Mouse (Mus musculus) stomach, postnatal 0 days (tissue): ENCODE data around the gene Frat2. TPM values are rescaled to one million over a fixed set of nuclear protein-coding genes. Genes with fewer than 3 reads are reported as not detected.
A peak's percentile ranks its signal among the peaks of the same experiment; 100 is the strongest.

Experiments used
- ATAC-seq: fragments of 200-750 bp; cut with Nextera tagmentation; 2 replicates; pipeline ENCODE4 v1.8.0; 2017; ENCODE audit not compliant: low FRiP score, low TSS enrichment
- DNase-seq: peaks from one replicate; pipeline ENCODE4 v3.0.0-alpha.2; 2016; ENCODE audit warnings: low spot score
- H3K27ac ChIP-seq: fragments of 300-500 bp; sonication (generic); replicated peaks from 2 replicates; pipeline ENCODE4 v1.5.1; 2014; ENCODE audit warnings: mild to moderate bottlenecking, control low read depth
- H3K27me3 ChIP-seq: fragments of 300-500 bp; sonication (generic); 2 replicates; pipeline ENCODE4 v1.6.1; 2014; ENCODE audit warnings: low read length; ENCODE audit not compliant: control insufficient read depth, insufficient read depth
- H3K36me3 ChIP-seq: fragments of 300-500 bp; sonication (generic); 2 replicates; pipeline ENCODE4 v1.6.1; 2014; ENCODE audit warnings: low read length, mixed read lengths; ENCODE audit not compliant: control insufficient read depth, insufficient read depth
- H3K4me1 ChIP-seq: fragments of 300-500 bp; sonication (generic); replicated peaks from 2 replicates; pipeline ENCODE4 v1.6.1; 2014; ENCODE audit warnings: antibody characterized with exemption; ENCODE audit not compliant: control insufficient read depth, insufficient read depth
- H3K4me2 ChIP-seq: fragments of 300-500 bp; sonication (generic); replicated peaks from 2 replicates; pipeline ENCODE4 v1.6.1; 2014; ENCODE audit warnings: low read depth, mild to moderate bottlenecking, control low read depth, moderate library complexity
- H3K4me3 ChIP-seq: fragments of 300-500 bp; sonication (generic); 2 replicates; pipeline ENCODE4 v1.5.1; 2014; ENCODE audit warnings: low read depth, low read length, control low read depth
- H3K9ac ChIP-seq: fragments of 300-500 bp; sonication (generic); 2 replicates; pipeline ENCODE4 v1.6.1; 2014; ENCODE audit warnings: mild to moderate bottlenecking, low read length, control low read depth, mixed read lengths
- H3K9me3 ChIP-seq: fragments of 300-500 bp; sonication (generic); 2 replicates; pipeline ENCODE4 v1.6.1; 2016; ENCODE audit warnings: low read length; ENCODE audit not compliant: control insufficient read depth
- CTCF ChIP-seq: IDR thresholded peaks from 2 replicates; pipeline ENCODE4 v1.5.1; 2016; ENCODE audit warnings: antibody characterized with exemption, low read depth, mild to moderate bottlenecking, moderate library complexity
- EP300 ChIP-seq: optimal IDR thresholded peaks from 2 replicates; pipeline ENCODE3; 2016; ENCODE audit warnings: antibody characterized with exemption
- WGBS: fragments of 180-500 bp; shearing (Covaris S2); extraction: QIAGEN DNeasy Blood & Tissue Kit; methylation state at CpG from one replicate; pipeline ENCODE4 v1.1.7; 2014; 5-methylcytosine and 5-hydroxymethylcytosine counted together
- polyA plus RNA-seq: library from polyadenylated mRNA; unstranded; fragments of >200 nt; fragmentation: Nextera tagmentation; extraction: Ambion mirVana; gene quantifications from 2 replicates; pipeline ENCODE4 v1.2.1, GENCODE M21; 2015

Frat2 gene
- 3.5 and 4.3 TPM in 2 replicates for polyA plus RNA-seq

- TF ChIP-seq CTCF (no peak), EP300 (no peak)
- peak; percentile 93 for DNase-seq
- no peaks in the 10 kb centered on the region for H3K27me3 ChIP-seq
- peak within 1 kb of the TSS; percentile 72 for H3K4me3 ChIP-seq
- no peaks in the 10 kb centered on the region for H3K4me1 ChIP-seq
- H3K36me3 ChIP-seq: no peaks in the 10 kb centered on the region
- peak; percentile 95 for ATAC-seq
- H3K4me2 ChIP-seq: peak within 1 kb of the TSS; percentile 96
- H3K27ac ChIP-seq: peak within 1 kb of the TSS; percentile 94
- under 1% methylated on average over 70 of the region's 72 CpGs for WGBS
- no peaks in the 10 kb centered on the region for H3K9me3 ChIP-seq
- peak within 1 kb of the TSS; percentile 77 for H3K9ac ChIP-seq
Observed at GRCm38 (mm10) chr19:41847992-41848851, at the start of gene Frat2. Gene Frat2 (minus strand): TSS chr19:41848132.

GRCm38 (mm10) chr19:41896319-41896711 is 48.4 kb upstream of the Frat2 start:
- peak overlapping the region; percentile 85 for H3K4me2 ChIP-seq
- peak overlapping the region; percentile 70 for H3K4me3 ChIP-seq
- H3K27me3 ChIP-seq: no peaks in the 10 kb centered on the region
- no peak overlapping the region for H3K27ac ChIP-seq
- DNase-seq (no peak), ATAC-seq (peak; percentile 36)
- no peaks in the 10 kb centered on the region for H3K9me3 ChIP-seq
- 13% methylated on average over 18 of the region's 18 CpGs for WGBS
- H3K4me1 ChIP-seq: 0 out of 2 replicates have a peak, but pooled peaks cover 3% of the 10 kb centered on the region
- TF ChIP-seq EP300 (no peak), CTCF (no peak)
- no peak overlapping the region for H3K9ac ChIP-seq
- H3K36me3 ChIP-seq: no peaks in the 10 kb centered on the region

DNA sequence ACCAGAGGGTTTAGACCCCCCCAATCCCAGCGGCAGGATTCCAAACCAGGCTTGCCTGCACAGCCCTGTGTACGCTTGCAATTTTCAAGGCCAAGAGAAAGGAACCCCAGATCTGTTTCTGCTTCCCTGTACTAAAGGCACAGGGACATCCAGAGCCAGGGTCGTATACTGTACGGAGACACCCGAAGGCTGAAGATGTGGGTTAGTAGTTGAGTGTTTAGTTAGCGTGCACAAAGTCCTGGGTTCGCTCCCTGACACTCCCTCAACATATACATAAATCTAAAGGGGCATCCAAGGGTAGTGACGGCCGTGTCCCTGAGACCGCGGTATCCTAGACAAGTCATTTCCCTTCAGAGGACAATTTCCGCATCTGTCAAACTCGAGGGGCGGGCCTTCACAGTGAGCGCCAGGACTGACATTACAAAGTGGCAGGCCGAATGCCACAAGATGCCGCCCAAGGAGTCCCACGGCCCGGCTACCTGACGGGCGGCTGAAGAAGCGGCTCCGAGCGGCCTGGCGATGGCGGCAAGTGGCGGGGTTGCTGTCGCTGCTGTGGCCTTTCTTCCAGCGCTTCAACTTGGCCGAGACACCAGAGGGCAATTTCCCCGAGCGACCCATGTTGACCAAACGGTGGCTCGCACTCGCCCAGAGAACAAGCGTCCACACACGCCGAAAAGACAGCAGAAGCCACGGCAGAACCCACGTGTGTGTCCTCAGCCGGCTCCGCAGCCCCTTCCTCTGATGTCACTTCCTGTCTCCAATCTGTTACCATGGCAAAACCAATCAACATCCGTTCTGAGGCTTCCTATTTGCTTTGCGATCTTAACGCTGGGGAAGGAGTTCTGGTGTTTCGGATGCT is 47.8 kb upstream of the Frat2 start, which contains the start of gene Rrp12:
Gene Rrp12, minus strand, starts transcription at position 714 of the 859 bp plus-strand sequence.
- Histone ChIP-seq H3K4me3 (peak within 1 kb of the TSS; percentile 70), H3K4me2 (peak within 1 kb of the TSS; percentile 85), H3K4me1 (0 out of 2 replicates have a peak, but pooled peaks cover 3% of the 10 kb centered on the region), H3K27ac (peak within 1 kb of the TSS; percentile 61), H3K27me3 (no peaks in the 10 kb centered on the region), H3K9ac (peak within 1 kb of the TSS; percentile 54), H3K9me3 (no peaks in the 10 kb centered on the region), H3K36me3 (no peaks in the 10 kb centered on the region)
- ATAC-seq (peak; percentile 94), DNase-seq (peak; percentile 84)
- TF ChIP-seq EP300 (no peak), CTCF (no peak)
- WGBS: 1% methylated on average over 46 of the region's 46 CpGs

GRCm38 (mm10) chr19:41894959-41895358 is 47.0 kb upstream of the Frat2 start:
- 31% methylated on average over 7 of the region's 7 CpGs for WGBS
- H3K9ac ChIP-seq: peak overlapping the region; percentile 54
- H3K36me3 ChIP-seq: no peaks in the 10 kb centered on the region
- peak overlapping the region; percentile 53; the same call in 1 of the 2 replicates for H3K27ac ChIP-seq
- TF ChIP-seq EP300: no peak
- H3K4me2 ChIP-seq: peak overlapping the region; percentile 85
- DNase-seq (no peak), ATAC-seq (no peak)
- H3K9me3 ChIP-seq: no peaks in the 10 kb centered on the region
- no peaks in the 10 kb centered on the region for H3K27me3 ChIP-seq
- H3K4me3 ChIP-seq: peak overlapping the region; percentile 70
- H3K4me1 ChIP-seq: 0 out of 2 replicates have a peak, but pooled peaks cover 3% of the 10 kb centered on the region

GRCm38 (mm10) chr19:41888191-41888590 is 40.3 kb upstream of the Frat2 start:
- no peaks in the 10 kb centered on the region for H3K9me3 ChIP-seq
- no peak overlapping the region for H3K27ac ChIP-seq
- H3K27me3 ChIP-seq: no peaks in the 10 kb centered on the region
- peaks cover 12% of the 10 kb centered on the region for H3K36me3 ChIP-seq
- ATAC-seq (no peak), DNase-seq (no peak)
- H3K4me2 ChIP-seq: no peak overlapping the region
- TF ChIP-seq EP300 (no peak), CTCF (no peak)
- no peak overlapping the region for H3K9ac ChIP-seq
- no peak overlapping the region for H3K4me3 ChIP-seq
- H3K4me1 ChIP-seq: no peaks in the 10 kb centered on the region
